Mouse (Mus musculus) spleen, embryonic (tissue): ENCODE results near the gene Fev.

Experiments
- CTCF ChIA-PET: fragments of 350-600 bp; sonication (Branson Sonifier 250); formaldehyde crosslinking; loops from one replicate; lab custom pipeline; 2022; lab: Charles Lee

Fev gene

GRCm38 (mm10) chr1:74885369-74886042 lies at the start of gene Fev:
Gene Fev, minus strand, starts transcription at chr1:74885419.
- CTCF ChIA-PET: no interaction called here

- CTCF ChIA-PET: no interaction called here
These were observed 42.5 kb upstream of the Fev start for GRCm38 (mm10) chr1:74927621-74928296.

DNA sequence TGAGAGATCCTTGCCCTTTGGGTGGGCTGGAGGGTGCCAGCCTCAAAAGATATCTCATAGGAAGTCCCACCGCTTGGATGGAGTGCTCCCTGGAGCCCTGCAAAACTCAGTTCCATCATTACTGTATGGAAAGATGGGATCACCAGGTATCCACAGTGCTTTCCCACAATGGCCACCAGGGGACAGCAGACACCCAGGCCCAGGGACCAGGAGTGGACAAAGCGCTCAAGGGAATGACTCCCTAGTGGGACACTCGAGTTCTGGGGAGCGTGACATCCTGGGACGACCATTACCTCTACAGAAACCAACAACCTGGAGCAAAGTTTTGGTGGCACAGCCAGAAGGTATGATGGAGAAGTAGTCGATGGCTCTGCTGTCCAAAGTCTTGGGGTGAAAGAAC lies 41.5 kb upstream of the Fev start:
- CTCF ChIA-PET: no interaction called here

GRCm38 (mm10) chr1:74924464-74924863 lies 39.2 kb upstream of the Fev start:
- CTCF ChIA-PET: no interaction called here

- CTCF ChIA-PET: no interaction called here
These were observed 30.5 kb upstream of the Fev start for GRCm38 (mm10) chr1:74915706-74916105.

DNA sequence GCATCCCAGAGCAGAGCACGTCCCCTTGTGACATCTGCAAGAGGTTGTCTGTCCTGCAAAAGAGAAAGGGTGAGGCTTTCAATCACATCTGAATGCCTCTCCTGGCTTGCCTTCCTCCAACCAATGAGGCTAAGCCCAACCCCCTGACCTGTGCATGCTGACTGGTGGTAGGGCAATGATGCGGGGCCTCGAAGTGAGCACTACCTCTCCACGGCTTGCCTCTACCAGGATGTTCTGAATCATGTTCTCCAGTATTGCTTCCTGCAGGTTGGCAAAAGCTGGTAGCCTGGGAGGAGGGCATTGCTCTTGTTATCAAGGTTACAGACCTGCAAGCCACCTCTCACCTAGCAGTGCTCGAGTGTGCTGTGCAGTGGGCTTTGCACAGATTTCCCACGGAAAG lies 17.0 kb upstream of the Fev start:
- CTCF ChIA-PET: no interaction called here

GRCm38 (mm10) chr1:74901686-74902085 lies 16.5 kb upstream of the Fev start:
- CTCF ChIA-PET: interaction anchor here (0.6 kb wide), 1 partner anchor 39 kb away, joined by 3 read pairs; no protein-coding TSS in a partner anchor

- CTCF ChIA-PET: interaction anchor here (0.6 kb wide), 1 partner anchor 38 kb away, joined by 3 read pairs; no protein-coding TSS in a partner anchor
These were observed 15.4 kb upstream of the Fev start for GRCm38 (mm10) chr1:74900341-74901285.

- CTCF ChIA-PET: interaction anchor here (0.6 kb wide), 1 partner anchor 227 kb away, joined by 4 read pairs; no protein-coding TSS in a partner anchor
These were observed 13.6 kb upstream of the Fev start for GRCm38 (mm10) chr1:74898656-74899431.

- CTCF ChIA-PET: interaction anchor here (0.6 kb wide), 1 partner anchor 228 kb away, joined by 4 read pairs; no protein-coding TSS in a partner anchor
These were observed 12.8 kb upstream of the Fev start for GRCm38 (mm10) chr1:74897976-74898375.

DNA sequence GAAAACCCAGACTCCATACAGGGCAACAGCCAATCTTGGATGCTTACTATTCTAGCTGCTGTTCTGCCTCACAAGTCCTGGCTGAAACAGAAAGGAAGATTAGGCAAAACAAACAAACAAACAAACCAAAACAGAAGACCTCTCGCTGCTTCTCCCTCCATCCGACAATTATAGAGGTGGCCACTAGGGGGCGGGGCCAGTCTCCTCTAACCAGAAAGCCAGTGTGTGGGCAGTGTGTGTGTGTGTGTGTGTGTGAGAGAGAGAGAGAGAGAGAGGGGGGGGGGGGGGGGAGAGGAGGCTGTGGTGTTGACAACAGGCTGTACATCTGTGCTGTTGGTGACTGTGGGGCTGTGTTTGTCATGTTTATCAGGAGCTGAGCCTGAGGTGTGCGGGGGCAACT lies 9.7 kb upstream of the Fev start:
- CTCF ChIA-PET: interaction anchor here (0.6 to 0.7 kb wide), 2 partner anchors 113 to 377 kb away, joined by 5 to 7 read pairs; no protein-coding TSS in a partner anchor

- CTCF ChIA-PET: no interaction called here
These were observed 8.1 kb upstream of the Fev start, which contains the start of gene Cryba2 for GRCm38 (mm10) chr1:74893134-74893855. Gene Cryba2, minus strand, starts transcription at chr1:74893143.

- CTCF ChIA-PET: no interaction called here
These were observed 7.3 kb upstream of the Fev start for GRCm38 (mm10) chr1:74892351-74893133.

DNA sequence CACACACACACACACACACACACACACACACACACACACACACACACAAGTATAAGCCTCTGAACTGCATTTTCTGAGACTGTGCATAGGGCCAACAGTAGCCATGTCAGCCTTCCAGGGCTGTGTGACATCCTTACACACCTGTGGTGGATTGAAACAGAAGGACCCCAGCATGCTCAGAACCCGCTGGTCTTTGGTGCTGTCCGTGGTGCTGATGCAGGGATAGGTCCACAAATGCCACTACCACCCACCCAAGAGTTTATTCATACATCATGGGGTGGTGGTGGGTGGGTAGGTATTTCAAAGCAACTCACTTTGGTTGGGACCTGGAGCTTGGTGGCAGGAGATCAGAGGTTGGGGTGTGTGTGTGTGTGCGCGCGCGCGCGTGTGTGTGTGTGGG lies 6.3 kb upstream of the Fev start:
- CTCF ChIA-PET: no interaction called here

DNA sequence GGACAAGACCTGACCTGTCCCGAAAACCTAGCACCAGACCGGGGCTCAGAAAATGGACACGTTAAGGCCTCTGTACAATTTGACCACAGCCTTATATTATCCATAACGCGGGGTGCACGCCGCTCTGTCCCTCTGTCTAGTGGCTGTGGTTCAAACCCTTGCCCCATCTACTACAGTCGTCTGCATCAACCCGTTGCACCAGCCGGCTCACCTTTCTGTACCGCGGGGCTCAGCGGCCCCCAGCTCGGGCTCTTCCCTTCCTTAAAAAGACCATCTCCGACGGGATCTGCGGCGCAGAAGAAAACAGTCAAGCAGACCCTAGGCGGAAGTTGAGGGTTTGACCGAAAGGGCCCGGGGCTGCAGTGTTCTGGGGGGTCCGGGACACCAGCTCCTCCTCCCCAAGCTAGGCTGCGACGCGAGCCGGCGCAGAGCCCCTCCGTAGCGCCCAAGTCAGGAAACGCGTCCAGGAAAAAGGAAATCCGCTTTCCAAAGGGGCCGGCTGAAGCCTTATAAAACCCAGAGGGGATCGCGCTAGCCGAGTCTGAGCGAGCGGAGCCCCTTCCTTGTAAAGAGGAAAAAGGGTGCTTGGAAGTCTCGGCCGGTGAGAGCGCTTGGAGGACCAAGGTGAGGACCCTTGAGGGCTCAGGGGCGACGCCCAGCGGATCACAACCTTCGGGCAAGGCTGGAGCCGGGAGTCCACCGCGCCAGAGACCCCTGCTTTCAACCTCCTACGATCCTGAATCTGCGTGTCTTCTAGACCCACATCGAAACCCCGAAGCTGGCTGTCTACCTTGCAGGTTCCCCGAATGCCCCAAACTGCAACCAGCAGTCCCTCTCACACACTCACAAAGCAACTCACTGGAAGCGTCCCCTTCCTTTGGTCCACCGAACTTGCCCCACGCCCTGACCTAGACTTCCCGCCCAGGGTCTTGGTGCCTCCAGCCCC lies 750 bp downstream of the Fev start:
- CTCF ChIA-PET: no interaction called here

GRCm38 (mm10) chr1:74883441-74883840 lies 1.8 kb downstream of the Fev start:
- CTCF ChIA-PET: no interaction called here

GRCm38 (mm10) chr1:74882828-74883227 lies 2.4 kb downstream of the Fev start:
- CTCF ChIA-PET: no interaction called here

- CTCF ChIA-PET: interaction anchor here (0.6 kb wide), 1 partner anchor 28 kb away, joined by 8 read pairs; no protein-coding TSS in a partner anchor
These were observed 3.0 kb downstream of the Fev start for GRCm38 (mm10) chr1:74882055-74882734.
